Mouse (Mus musculus): ENCODE measurements around the gene Abhd17c. TPM values are rescaled to one million over a fixed set of nuclear protein-coding genes. Genes with fewer than 3 reads are reported as not detected.
A peak's percentile ranks its signal among the peaks of the same experiment; 100 is the strongest.

Gene Abhd17c
- polyA plus RNA-seq, 1 experiment from 2014 or later, result 135 TPM

- H3K36me3 ChIP-seq (ENCODE audit: insufficient read depth, low read length), result no peaks in the 10 kb centered on the region
- H3K9ac ChIP-seq (ENCODE audit: low read depth, low read length), result no peak overlapping the region
- no peaks in the 10 kb centered on the region for H3K9me3 ChIP-seq (replicated peaks; ENCODE audit: low read length)
- WGBS, result 88% methylated on average over 2 of the region's 2 CpGs
- H3K4me3 ChIP-seq (replicated peaks; ENCODE audit: low read depth, low read length), result no peak overlapping the region
- no peak for DNase-seq (ENCODE audit: low spot score)
- no peak for ATAC-seq (replicated peaks; ENCODE audit: low FRiP score, low read depth)
- H3K27me3 ChIP-seq (ENCODE audit: insufficient read depth, low read length), result no peaks in the 10 kb centered on the region
- TF ChIP-seq CTCF (IDR thresholded peaks at IDR 0.05; ENCODE audit: low read depth), result no peak
- H3K4me2 ChIP-seq (ENCODE audit: low read length), result no peak overlapping the region
- no peak overlapping the region for H3K27ac ChIP-seq
- H3K4me1 ChIP-seq (replicated peaks; ENCODE audit: insufficient read depth, low read length), result no peaks in the 10 kb centered on the region
Observed at GRCm38 (mm10) chr7:84168355-84168754, 16.7 kb upstream of the Abhd17c start.

DNA sequence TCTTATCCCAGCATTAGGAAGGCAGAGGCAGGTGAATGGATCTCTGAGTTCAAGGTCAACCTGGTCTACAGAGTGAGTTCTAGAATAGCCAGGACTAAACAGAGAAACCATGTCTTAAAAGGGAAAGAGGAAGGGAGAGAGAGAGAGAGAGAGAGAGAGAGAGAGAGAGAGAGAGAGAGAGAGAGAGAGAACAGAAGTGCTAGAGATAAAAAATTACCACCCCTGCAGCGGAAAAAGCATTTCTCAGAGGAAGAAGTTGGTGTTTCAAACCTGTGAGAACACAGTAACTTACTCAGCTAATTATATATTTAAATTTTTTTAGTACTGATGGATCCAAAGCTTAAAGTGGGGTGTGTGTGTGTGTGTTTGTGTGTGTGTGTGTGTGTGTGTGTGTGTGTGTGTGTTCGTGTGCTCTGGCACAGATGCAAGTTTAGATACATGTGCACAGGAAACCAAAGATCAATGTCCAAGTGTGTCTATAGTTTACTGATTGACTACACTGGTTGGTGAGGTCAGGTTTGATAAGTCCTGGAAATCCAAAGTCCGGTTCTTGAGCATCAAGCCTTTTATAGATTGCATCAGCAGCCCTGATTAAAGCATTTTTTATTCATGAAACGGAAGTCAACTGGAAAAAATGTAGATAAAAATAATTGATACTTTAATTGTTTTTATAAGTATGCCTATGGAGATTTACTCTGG lies 15.2 kb upstream of the Abhd17c start:
- Histone ChIP-seq H3K4me1 (replicated peaks; ENCODE audit: insufficient read depth, low read length) (no peaks in the 10 kb centered on the region), H3K27ac (no peak overlapping the region), H3K36me3 (ENCODE audit: insufficient read depth, low read length) (no peaks in the 10 kb centered on the region), H3K9me3 (replicated peaks; ENCODE audit: low read length) (no peaks in the 10 kb centered on the region), H3K27me3 (ENCODE audit: insufficient read depth, low read length) (no peaks in the 10 kb centered on the region), H3K9ac (ENCODE audit: low read depth, low read length) (no peak overlapping the region), H3K4me3 (replicated peaks; ENCODE audit: low read depth, low read length) (no peak overlapping the region), H3K4me2 (ENCODE audit: low read length) (no peak overlapping the region)
- 69% methylated on average over 4 of the region's 4 CpGs for WGBS
- ATAC-seq (replicated peaks; ENCODE audit: low FRiP score, low read depth) (0 out of 2 replicates have a peak, but pooled peaks have one; percentile 37), DNase-seq (ENCODE audit: low spot score) (no peak)
- no peak for TF ChIP-seq CTCF (IDR thresholded peaks at IDR 0.05; ENCODE audit: low read depth)

DNA sequence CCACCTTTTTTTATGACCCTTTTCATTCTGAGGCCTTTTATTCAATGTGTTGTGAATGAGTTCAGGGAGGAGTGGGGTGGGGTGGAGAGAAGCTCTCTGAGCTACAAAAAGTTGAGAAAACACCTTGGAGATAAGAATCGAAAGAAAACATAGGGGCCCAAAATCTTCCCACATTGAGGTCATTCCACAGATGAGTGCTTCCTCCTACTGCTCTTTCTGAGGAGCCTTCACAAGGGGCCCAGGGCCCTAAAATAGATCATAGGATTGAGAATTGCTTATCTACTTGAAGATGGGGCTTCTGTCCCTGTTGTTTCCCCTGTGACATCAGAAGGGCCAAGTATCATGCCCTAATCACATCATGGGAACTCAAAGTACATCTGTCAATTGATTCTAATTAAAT lies 14.3 kb upstream of the Abhd17c start:
- no peak for TF ChIP-seq CTCF (IDR thresholded peaks at IDR 0.05; ENCODE audit: low read depth)
- 70% methylated on average over 1 of the region's 1 CpGs for WGBS
- no peaks in the 10 kb centered on the region for H3K36me3 ChIP-seq (ENCODE audit: insufficient read depth, low read length)
- no peak overlapping the region for H3K9ac ChIP-seq (ENCODE audit: low read depth, low read length)
- no peak overlapping the region for H3K4me2 ChIP-seq (ENCODE audit: low read length)
- H3K27me3 ChIP-seq (ENCODE audit: insufficient read depth, low read length), result no peaks in the 10 kb centered on the region
- H3K4me1 ChIP-seq (replicated peaks; ENCODE audit: insufficient read depth, low read length), result no peaks in the 10 kb centered on the region
- no peaks in the 10 kb centered on the region for H3K9me3 ChIP-seq (replicated peaks; ENCODE audit: low read length)
- DNase-seq (ENCODE audit: low spot score) (no peak), ATAC-seq (replicated peaks; ENCODE audit: low FRiP score, low read depth) (no peak)
- H3K27ac ChIP-seq, result no peak overlapping the region
- no peak overlapping the region for H3K4me3 ChIP-seq (replicated peaks; ENCODE audit: low read depth, low read length)

- DNase-seq (ENCODE audit: low spot score) (no peak), ATAC-seq (replicated peaks; ENCODE audit: low FRiP score, low read depth) (no peak)
- no peak overlapping the region for H3K9ac ChIP-seq (ENCODE audit: low read depth, low read length)
- no peak overlapping the region for H3K27ac ChIP-seq
- no peak overlapping the region for H3K4me3 ChIP-seq (replicated peaks; ENCODE audit: low read depth, low read length)
- H3K27me3 ChIP-seq (ENCODE audit: insufficient read depth, low read length), result no peaks in the 10 kb centered on the region
- no peaks in the 10 kb centered on the region for H3K4me1 ChIP-seq (replicated peaks; ENCODE audit: insufficient read depth, low read length)
- no peak overlapping the region for H3K4me2 ChIP-seq (ENCODE audit: low read length)
- no peak for TF ChIP-seq CTCF (IDR thresholded peaks at IDR 0.05; ENCODE audit: low read depth)
- H3K9me3 ChIP-seq (replicated peaks; ENCODE audit: low read length), result no peaks in the 10 kb centered on the region
- no peaks in the 10 kb centered on the region for H3K36me3 ChIP-seq (ENCODE audit: insufficient read depth, low read length)
- WGBS, result 59% methylated on average over 3 of the region's 3 CpGs
Observed at GRCm38 (mm10) chr7:84165288-84165687, 13.6 kb upstream of the Abhd17c start.

DNA sequence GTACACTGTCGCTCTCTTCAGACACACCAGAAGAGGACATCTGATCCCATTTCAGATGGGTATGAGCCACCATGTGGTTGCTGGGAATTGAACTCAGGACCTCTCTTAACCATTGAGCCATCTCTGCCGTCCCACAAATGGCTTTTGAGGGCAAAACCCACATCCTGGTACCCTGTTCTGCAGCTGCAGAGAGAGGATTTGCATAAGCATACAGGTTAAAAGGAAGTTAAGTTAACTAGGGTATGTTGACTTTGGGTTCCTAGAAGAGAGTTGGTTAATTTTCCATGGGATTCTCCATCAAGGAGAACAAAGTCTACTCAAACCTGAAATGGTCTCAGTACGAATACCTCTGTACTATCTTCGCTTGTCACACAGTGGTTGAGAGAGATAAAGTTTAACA lies 13.2 kb upstream of the Abhd17c start:
- H3K27ac ChIP-seq, result no peak overlapping the region
- no peak overlapping the region for H3K4me3 ChIP-seq (replicated peaks; ENCODE audit: low read depth, low read length)
- no peaks in the 10 kb centered on the region for H3K4me1 ChIP-seq (replicated peaks; ENCODE audit: insufficient read depth, low read length)
- H3K9ac ChIP-seq (ENCODE audit: low read depth, low read length), result no peak overlapping the region
- ATAC-seq (replicated peaks; ENCODE audit: low FRiP score, low read depth) (no peak), DNase-seq (ENCODE audit: low spot score) (no peak)
- no peak for TF ChIP-seq CTCF (IDR thresholded peaks at IDR 0.05; ENCODE audit: low read depth)
- H3K27me3 ChIP-seq (ENCODE audit: insufficient read depth, low read length), result no peaks in the 10 kb centered on the region
- no peak overlapping the region for H3K4me2 ChIP-seq (ENCODE audit: low read length)
- no peaks in the 10 kb centered on the region for H3K9me3 ChIP-seq (replicated peaks; ENCODE audit: low read length)
- H3K36me3 ChIP-seq (ENCODE audit: insufficient read depth, low read length), result no peaks in the 10 kb centered on the region
- 82% methylated on average over 4 of the region's 4 CpGs for WGBS

- Histone ChIP-seq H3K9me3 (replicated peaks; ENCODE audit: low read length) (no peaks in the 10 kb centered on the region), H3K27me3 (ENCODE audit: insufficient read depth, low read length) (no peaks in the 10 kb centered on the region), H3K36me3 (ENCODE audit: insufficient read depth, low read length) (no peaks in the 10 kb centered on the region), H3K9ac (ENCODE audit: low read depth, low read length) (no peak overlapping the region), H3K4me3 (replicated peaks; ENCODE audit: low read depth, low read length) (no peak overlapping the region), H3K27ac (no peak overlapping the region), H3K4me2 (ENCODE audit: low read length) (no peak overlapping the region), H3K4me1 (replicated peaks; ENCODE audit: insufficient read depth, low read length) (no peaks in the 10 kb centered on the region)
- no peak for ATAC-seq (replicated peaks; ENCODE audit: low FRiP score, low read depth)
- 51% methylated on average over 2 of the region's 2 CpGs for WGBS
- no peak for TF ChIP-seq CTCF (IDR thresholded peaks at IDR 0.05; ENCODE audit: low read depth)
- no peak for DNase-seq (ENCODE audit: low spot score)
Observed at GRCm38 (mm10) chr7:84164419-84164818, 12.7 kb upstream of the Abhd17c start.

- H3K9me3 ChIP-seq (replicated peaks; ENCODE audit: low read length), result no peaks in the 10 kb centered on the region
- no peaks in the 10 kb centered on the region for H3K27me3 ChIP-seq (ENCODE audit: insufficient read depth, low read length)
- no peak for ATAC-seq (replicated peaks; ENCODE audit: low FRiP score, low read depth)
- no peak for TF ChIP-seq CTCF (IDR thresholded peaks at IDR 0.05; ENCODE audit: low read depth)
- no peak for DNase-seq (ENCODE audit: low spot score)
- 71% methylated on average over 4 of the region's 4 CpGs for whole genome bisulfite sequencing
- H3K4me3 ChIP-seq (replicated peaks; ENCODE audit: low read depth, low read length), result no peak overlapping the region
- H3K27ac ChIP-seq, result no peak overlapping the region
- H3K4me1 ChIP-seq (replicated peaks; ENCODE audit: insufficient read depth, low read length), result no peaks in the 10 kb centered on the region
- no peak overlapping the region for H3K4me2 ChIP-seq (ENCODE audit: low read length)
- H3K36me3 ChIP-seq (ENCODE audit: insufficient read depth, low read length), result no peaks in the 10 kb centered on the region
- no peak overlapping the region for H3K9ac ChIP-seq (ENCODE audit: low read depth, low read length)
Observed at GRCm38 (mm10) chr7:84163585-84163984, 11.9 kb upstream of the Abhd17c start.
